Mouse (Mus musculus) kidney, embryonic 16.5 days (tissue): Measurements from ENCODE around the gene Map3k7cl. TPM values are rescaled to one million over a fixed set of nuclear protein-coding genes. Genes with fewer than 3 reads are reported as not detected.
A peak's percentile ranks its signal among the peaks of the same experiment; 100 is the strongest.

Experiments used
- ATAC-seq: fragments of 200-750 bp; cut with Nextera tagmentation; 2 replicates; pipeline ENCODE4 v1.8.0; 2017; ENCODE audit warnings: moderate TSS enrichment; ENCODE audit not compliant: low FRiP score, low TSS enrichment
- H3K27ac ChIP-seq: fragments of 300-500 bp; sonication (generic); 2 replicates; pipeline ENCODE4 v1.5.1; 2014; ENCODE audit warnings: low read length
- H3K27me3 ChIP-seq: fragments of 300-500 bp; sonication (generic); 2 replicates; pipeline ENCODE4 v1.6.1; 2014; ENCODE audit warnings: low read length, control low read depth, mixed read lengths; ENCODE audit not compliant: insufficient read depth
- H3K36me3 ChIP-seq: fragments of 300-500 bp; sonication (generic); 2 replicates; pipeline ENCODE4 v1.6.1; 2014; ENCODE audit warnings: low read length, control low read depth, mixed read lengths; ENCODE audit not compliant: insufficient read depth
- H3K4me1 ChIP-seq: fragments of 300-500 bp; sonication (generic); 2 replicates; pipeline ENCODE4 v1.6.1; 2014; ENCODE audit warnings: low read length, control low read depth, mixed read lengths; ENCODE audit not compliant: insufficient read depth
- H3K4me2 ChIP-seq: fragments of 300-500 bp; sonication (generic); replicated peaks from 2 replicates; pipeline ENCODE4 v1.6.1; 2014; ENCODE audit warnings: low read depth, low read length
- H3K4me3 ChIP-seq: fragments of 300-500 bp; sonication (generic); 2 replicates; pipeline ENCODE4 v1.5.1; 2014; ENCODE audit warnings: mild to moderate bottlenecking, low read length
- H3K9ac ChIP-seq: fragments of 300-500 bp; sonication (generic); replicated peaks from 2 replicates; pipeline ENCODE4 v1.6.1; 2014; ENCODE audit warnings: low read length
- H3K9me3 ChIP-seq: fragments of 300-500 bp; sonication (generic); 2 replicates; pipeline ENCODE4 v1.6.1; 2016; ENCODE audit warnings: low read length, control low read depth
- WGBS: fragments of 180-500 bp; shearing (Covaris S2); extraction: QIAGEN DNeasy Blood & Tissue Kit; methylation state at CpG from one replicate; pipeline ENCODE4 v1.1.7; 2014; 5-methylcytosine and 5-hydroxymethylcytosine counted together
- polyA plus RNA-seq: library from polyadenylated mRNA; unstranded; fragments of >200 nt; fragmentation: Nextera tagmentation; extraction: Ambion mirVana; gene quantifications from 2 replicates; pipeline ENCODE4 v1.2.1, GENCODE M21; 2015

Gene Map3k7cl
- polyA plus RNA-seq, 1 experiment from 2014 or later: 1.7 TPM

DNA sequence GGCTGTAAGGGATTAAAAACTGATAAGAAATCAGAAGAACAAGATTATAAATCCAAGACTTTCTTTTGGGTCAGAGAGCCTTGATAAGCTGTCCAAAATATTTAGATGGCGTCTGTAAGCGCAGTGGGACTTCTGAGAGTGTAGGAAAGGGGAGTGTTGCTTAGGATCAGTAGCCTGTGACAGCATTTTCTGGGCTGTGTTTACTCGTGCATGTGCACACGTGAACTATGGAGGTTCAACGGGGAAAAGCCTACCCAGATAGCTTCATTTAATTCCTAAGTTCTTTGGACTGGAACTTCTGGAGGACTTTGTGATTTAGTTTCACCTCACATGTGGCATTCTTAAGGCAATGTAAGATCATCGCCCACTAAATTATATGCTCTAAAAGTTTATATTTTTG lies 29.6 kb downstream of the Map3k7cl start:
- H3K4me1 ChIP-seq: no peaks in the 10 kb centered on the region
- WGBS: 65% methylated on average over 6 of the region's 6 CpGs
- H3K9ac ChIP-seq: no peak overlapping the region
- H3K27me3 ChIP-seq: no peaks in the 10 kb centered on the region
- no peak for ATAC-seq
- no peaks in the 10 kb centered on the region for H3K9me3 ChIP-seq
- H3K4me3 ChIP-seq: no peak overlapping the region
- H3K36me3 ChIP-seq: no peaks in the 10 kb centered on the region
- H3K27ac ChIP-seq: no peak overlapping the region
- H3K4me2 ChIP-seq: no peak overlapping the region

GRCm38 (mm10) chr16:87584618-87585017 lies 31.5 kb downstream of the Map3k7cl start:
- peak; percentile 6; the same call in 1 of the 2 replicates for ATAC-seq
- WGBS: 60% methylated on average over 7 of the region's 7 CpGs
- Histone ChIP-seq H3K9ac (no peak overlapping the region), H3K4me2 (no peak overlapping the region), H3K4me3 (no peak overlapping the region), H3K27ac (no peak overlapping the region), H3K9me3 (no peaks in the 10 kb centered on the region), H3K4me1 (no peaks in the 10 kb centered on the region), H3K36me3 (no peaks in the 10 kb centered on the region), H3K27me3 (no peaks in the 10 kb centered on the region)

DNA sequence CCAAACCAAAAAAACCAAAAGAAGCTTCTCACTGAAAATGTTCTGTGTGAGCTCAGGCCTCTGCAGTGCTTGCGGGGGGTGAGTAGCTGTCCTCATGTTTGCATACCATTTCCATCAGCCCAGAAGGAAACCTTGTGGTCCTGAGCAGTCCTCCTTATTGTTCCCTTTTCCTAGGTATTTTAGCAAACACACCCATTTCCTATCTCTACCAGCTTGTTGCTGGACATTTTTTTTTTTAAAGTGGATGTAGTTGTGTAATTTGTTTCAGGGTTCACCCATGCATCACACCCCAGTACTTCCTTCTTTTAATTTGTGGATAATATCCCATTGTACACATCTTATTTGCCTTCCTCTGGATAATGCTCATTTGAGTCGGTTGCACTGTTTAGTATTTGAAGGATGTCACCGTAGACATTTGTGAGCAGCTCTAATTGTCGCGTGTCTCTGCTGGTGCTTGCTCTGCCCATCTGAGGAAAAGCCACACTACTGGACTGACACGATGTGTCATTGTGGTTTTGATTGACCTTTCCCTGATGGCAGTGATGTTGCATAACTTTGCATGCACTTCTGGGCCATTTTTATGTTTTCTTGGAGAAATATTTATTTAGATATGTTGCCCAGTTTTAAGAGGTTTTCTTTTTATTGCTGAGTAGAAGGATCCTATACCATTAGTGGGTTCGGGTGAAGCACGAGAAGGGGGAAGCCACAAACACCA lies 32.6 kb downstream of the Map3k7cl start:
- H3K36me3 ChIP-seq: no peaks in the 10 kb centered on the region
- no peak for ATAC-seq
- 85% methylated on average over 8 of the region's 8 CpGs for WGBS

DNA sequence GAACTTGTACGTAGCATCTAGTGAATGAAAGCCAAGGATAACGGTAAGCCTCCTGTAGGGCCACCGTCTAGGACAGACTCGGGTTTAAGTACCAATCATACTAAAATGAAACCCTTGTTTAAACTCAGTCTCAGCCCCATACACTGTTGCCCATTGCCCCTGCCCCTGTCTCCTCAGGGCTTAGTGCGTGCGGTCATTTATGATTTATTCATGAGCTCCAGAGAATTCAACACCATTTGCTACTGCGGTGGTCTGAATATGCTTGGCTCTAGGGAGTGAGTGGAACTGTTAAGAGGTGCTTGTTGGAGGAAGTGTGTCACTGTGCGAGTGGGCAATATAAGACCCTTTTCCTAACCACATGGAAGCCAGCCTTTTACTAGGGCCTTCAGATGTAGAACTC lies 34.7 kb downstream of the Map3k7cl start:
- no peak overlapping the region for H3K4me3 ChIP-seq
- ATAC-seq: no peak
- H3K4me2 ChIP-seq: no peak overlapping the region

More for the DNA sequence above, 32.6 kb downstream of the Map3k7cl start:
- Histone ChIP-seq H3K9ac (no peak overlapping the region), H3K27me3 (no peaks in the 10 kb centered on the region), H3K4me1 (no peaks in the 10 kb centered on the region), H3K4me2 (no peak overlapping the region), H3K9me3 (no peaks in the 10 kb centered on the region), H3K27ac (no peak overlapping the region), H3K4me3 (no peak overlapping the region)

GRCm38 (mm10) chr16:87594145-87594544 lies 41.0 kb downstream of the Map3k7cl start:
- H3K4me2 ChIP-seq: no peak overlapping the region
- peaks cover 14% of the 10 kb centered on the region; the same call in 1 of the 2 replicates for H3K4me1 ChIP-seq
- H3K4me3 ChIP-seq: no peak overlapping the region
- no peak overlapping the region for H3K9ac ChIP-seq
- ATAC-seq: peak; percentile 76
- H3K27me3 ChIP-seq: no peaks in the 10 kb centered on the region
- no peak overlapping the region for H3K27ac ChIP-seq
- peaks cover 5% of the 10 kb centered on the region; the same call in 1 of the 2 replicates for H3K9me3 ChIP-seq
- 51% methylated on average over 10 of the region's 10 CpGs for WGBS
- peaks cover 5% of the 10 kb centered on the region; the same call in 1 of the 2 replicates for H3K36me3 ChIP-seq

More for the DNA sequence above, 34.7 kb downstream of the Map3k7cl start:
- no peak overlapping the region for H3K27ac ChIP-seq
- 82% methylated on average over 8 of the region's 8 CpGs for WGBS
- no peaks in the 10 kb centered on the region for H3K4me1 ChIP-seq
- no peaks in the 10 kb centered on the region for H3K27me3 ChIP-seq
- no peaks in the 10 kb centered on the region for H3K36me3 ChIP-seq
- H3K9me3 ChIP-seq: no peaks in the 10 kb centered on the region
- H3K9ac ChIP-seq: no peak overlapping the region

- no peak for ATAC-seq
- 82% methylated on average over 9 of the region's 12 CpGs for WGBS
- peaks cover 5% of the 10 kb centered on the region; the same call in 1 of the 2 replicates for H3K9me3 ChIP-seq
- no peaks in the 10 kb centered on the region for H3K27me3 ChIP-seq
- peak overlapping the region; percentile 50; the same call in 1 of the 2 replicates for H3K27ac ChIP-seq
- no peak overlapping the region for H3K9ac ChIP-seq
- H3K36me3 ChIP-seq: peaks cover 5% of the 10 kb centered on the region; the same call in 1 of the 2 replicates
- no peak overlapping the region for H3K4me3 ChIP-seq
- H3K4me2 ChIP-seq: no peak overlapping the region
- H3K4me1 ChIP-seq: peaks cover 14% of the 10 kb centered on the region; the same call in 1 of the 2 replicates
Measured at GRCm38 (mm10) chr16:87595149-87595548, 42.0 kb downstream of the Map3k7cl start.

DNA sequence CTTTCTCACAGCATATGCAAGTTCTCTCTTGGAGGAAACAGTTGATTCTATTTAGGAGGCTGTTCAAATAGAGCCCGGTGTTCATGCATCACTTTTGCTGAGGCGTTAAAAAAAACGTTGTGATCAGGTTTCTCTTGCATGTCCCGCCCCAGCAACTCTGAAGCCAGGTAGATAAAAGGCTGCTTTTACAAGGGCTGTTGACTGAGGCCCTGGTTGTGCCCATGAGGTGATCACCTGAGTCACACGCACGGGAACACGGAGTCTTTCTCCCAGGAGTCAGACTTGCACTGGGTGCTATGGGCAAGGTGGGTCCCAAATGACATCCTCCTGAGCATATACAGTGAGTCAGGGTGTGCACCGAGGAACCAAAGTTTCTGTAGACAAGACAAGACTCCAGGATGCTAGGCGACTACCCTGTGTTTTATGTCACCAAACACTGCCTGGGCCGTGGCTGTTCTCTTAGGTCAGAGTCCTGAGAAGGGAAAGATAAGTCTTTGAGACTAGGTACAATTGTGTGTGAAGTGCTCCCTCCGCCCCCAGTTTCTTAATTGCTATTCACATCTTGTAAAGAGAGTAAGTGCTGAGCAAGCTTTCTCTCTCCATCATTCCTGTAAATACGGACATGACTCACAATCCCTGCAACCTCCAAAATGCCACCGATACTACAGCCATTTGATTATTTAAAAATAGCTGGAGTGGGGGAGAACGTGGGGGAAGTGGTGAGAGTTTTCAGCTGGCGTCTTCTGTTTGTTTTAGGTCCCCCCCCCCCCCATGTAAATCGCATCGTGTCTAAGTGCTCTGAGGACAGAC lies 49.8 kb downstream of the Map3k7cl start:
- H3K27ac ChIP-seq: no peak overlapping the region
- no peaks in the 10 kb centered on the region for H3K9me3 ChIP-seq
- H3K4me3 ChIP-seq: no peak overlapping the region
- no peak overlapping the region for H3K9ac ChIP-seq
- H3K27me3 ChIP-seq: no peaks in the 10 kb centered on the region
- H3K36me3 ChIP-seq: no peaks in the 10 kb centered on the region
- no peak overlapping the region for H3K4me2 ChIP-seq
- H3K4me1 ChIP-seq: peaks cover 6% of the 10 kb centered on the region; the same call in 1 of the 2 replicates
- 35% methylated on average over 17 of the region's 17 CpGs for WGBS
- no peak for ATAC-seq

DNA sequence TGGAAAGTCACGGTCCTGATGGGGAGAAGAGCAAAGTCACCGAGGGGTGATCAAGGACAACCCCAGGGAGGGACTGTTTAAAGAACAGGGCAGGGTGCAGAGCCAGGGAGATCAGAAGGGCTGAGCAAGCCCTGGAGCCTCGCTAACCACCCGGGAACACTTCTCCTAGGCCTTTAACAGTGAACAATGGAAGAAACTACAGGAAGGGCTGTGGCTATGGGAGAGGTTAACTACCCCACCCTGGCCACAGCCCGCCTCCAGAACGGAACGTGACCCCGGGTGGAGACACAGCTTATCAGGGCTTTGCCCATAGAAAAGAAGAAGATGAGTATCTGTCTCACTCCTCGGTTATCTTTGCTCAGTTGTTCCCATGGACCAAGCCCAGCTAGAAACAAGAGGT lies 50.9 kb downstream of the Map3k7cl start:
- WGBS: 76% methylated on average over 9 of the region's 9 CpGs
- Histone ChIP-seq H3K36me3 (no peaks in the 10 kb centered on the region), H3K4me1 (no peaks in the 10 kb centered on the region; the same call in 1 of the 2 replicates), H3K4me2 (no peak overlapping the region), H3K9me3 (no peaks in the 10 kb centered on the region), H3K27ac (no peak overlapping the region), H3K4me3 (no peak overlapping the region), H3K9ac (no peak overlapping the region), H3K27me3 (no peaks in the 10 kb centered on the region)
- no peak for ATAC-seq

DNA sequence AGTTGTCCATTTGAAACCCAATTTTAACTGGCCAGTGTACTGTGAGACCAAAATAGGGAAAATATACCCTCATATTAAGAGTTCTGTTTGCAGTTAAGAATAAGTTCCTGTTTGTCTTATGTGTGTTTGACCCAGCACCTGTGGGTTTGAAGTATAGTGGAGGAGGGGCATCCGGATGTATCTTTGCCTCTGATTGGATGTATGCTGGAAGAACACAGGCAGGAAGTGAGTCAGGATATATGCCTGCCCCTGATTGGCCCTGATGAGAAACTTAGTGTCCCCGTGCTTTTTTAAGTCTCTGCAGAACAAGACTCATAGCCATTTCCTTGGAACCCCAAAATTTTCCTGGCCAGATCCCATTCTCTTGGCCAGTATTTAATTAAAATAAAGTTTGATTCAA lies 51.8 kb downstream of the Map3k7cl start:
- Histone ChIP-seq H3K27ac (no peak overlapping the region), H3K9me3 (no peaks in the 10 kb centered on the region), H3K4me1 (no peaks in the 10 kb centered on the region; the same call in 1 of the 2 replicates), H3K4me3 (no peak overlapping the region), H3K36me3 (no peaks in the 10 kb centered on the region), H3K27me3 (no peaks in the 10 kb centered on the region), H3K4me2 (no peak overlapping the region), H3K9ac (no peak overlapping the region)
- 90% methylated on average over 2 of the region's 2 CpGs for WGBS
- ATAC-seq: no peak
